Mouse (Mus musculus) liver, postnatal 0 days (tissue): ENCODE results near the gene Hist1h3f. TPM values are rescaled to one million over a fixed set of nuclear protein-coding genes. Genes with fewer than 3 reads are reported as not detected.
"Not testable (repeated sequence)": the region's sequence is repeated elsewhere in the genome, so short reads cannot be mapped to it uniquely, and the experiment has no call there.

ENCODE experiments used
- ATAC-seq: fragments of 200-750 bp; cut with Nextera tagmentation; 2 replicates; pipeline ENCODE4 v1.8.0; 2017; ENCODE audit warnings: mild to moderate bottlenecking, moderate library complexity
- DNase-seq: peaks from one replicate; pipeline ENCODE4 v3.0.0-alpha.2; 2016
- H3K27ac ChIP-seq: fragments of 300-500 bp; sonication (generic); 2 replicates; pipeline ENCODE4 v1.5.1; 2014; ENCODE audit warnings: antibody characterized with exemption, moderate library complexity, mild to moderate bottlenecking, low read depth
- H3K27me3 ChIP-seq: fragments of 300-500 bp; sonication (generic); 2 replicates; pipeline ENCODE4 v1.6.1; 2014; ENCODE audit warnings: low read length, control low read depth, mixed read lengths; ENCODE audit not compliant: insufficient read depth
- H3K36me3 ChIP-seq: fragments of 300-500 bp; sonication (generic); replicated peaks from 2 replicates; pipeline ENCODE4 v1.6.1; 2014; ENCODE audit warnings: mild to moderate bottlenecking, control low read depth, low read length, moderate library complexity, mixed read lengths; ENCODE audit not compliant: insufficient read depth
- H3K4me1 ChIP-seq: fragments of 300-500 bp; sonication (generic); 2 replicates; pipeline ENCODE4 v1.6.1; 2014; ENCODE audit warnings: antibody characterized with exemption, mild to moderate bottlenecking, control low read depth; ENCODE audit not compliant: insufficient read depth
- H3K4me2 ChIP-seq: fragments of 300-500 bp; sonication (generic); 2 replicates; pipeline ENCODE4 v1.6.1; 2014; ENCODE audit warnings: low read depth, mild to moderate bottlenecking, low read length, moderate library complexity, mixed read lengths
- H3K4me3 ChIP-seq: fragments of 300-500 bp; sonication (generic); 2 replicates; pipeline ENCODE4 v1.5.1; 2014; ENCODE audit warnings: low read depth, low read length
- H3K9ac ChIP-seq: fragments of 300-500 bp; sonication (generic); replicated peaks from 2 replicates; pipeline ENCODE4 v1.6.1; 2014; ENCODE audit warnings: mild to moderate bottlenecking, moderate library complexity
- H3K9me3 ChIP-seq: fragments of 300-500 bp; sonication (generic); 2 replicates; pipeline ENCODE4 v1.6.1; 2016; ENCODE audit warnings: mild to moderate bottlenecking, control low read depth, low read length, mixed read lengths
- CTCF ChIP-seq: sonication (generic); IDR thresholded peaks from 2 replicates; pipeline ENCODE4 v1.5.1; 2016; ENCODE audit warnings: antibody characterized with exemption, low read depth
- EP300 ChIP-seq: IDR thresholded peaks from 2 replicates; pipeline ENCODE4 v1.6.1; 2016; ENCODE audit warnings: antibody characterized with exemption, low read depth, mild to moderate bottlenecking
- WGBS: fragments of 180-500 bp; shearing (Covaris S2); extraction: QIAGEN DNeasy Blood & Tissue Kit; methylation state at CpG from one replicate; pipeline ENCODE4 v1.1.7; 2014; ENCODE audit not compliant: insufficient replicate concordance; 5-methylcytosine and 5-hydroxymethylcytosine counted together
- polyA plus RNA-seq: library from polyadenylated mRNA; unstranded; fragments of >200 nt; fragmentation: Nextera tagmentation; extraction: Ambion mirVana; gene quantifications from 2 replicates; pipeline ENCODE4 v1.2.1, GENCODE M21; 2015

Hist1h3f gene
- polyA plus RNA-seq, 1 experiment from 2014 or later = 1.5 TPM

DNA sequence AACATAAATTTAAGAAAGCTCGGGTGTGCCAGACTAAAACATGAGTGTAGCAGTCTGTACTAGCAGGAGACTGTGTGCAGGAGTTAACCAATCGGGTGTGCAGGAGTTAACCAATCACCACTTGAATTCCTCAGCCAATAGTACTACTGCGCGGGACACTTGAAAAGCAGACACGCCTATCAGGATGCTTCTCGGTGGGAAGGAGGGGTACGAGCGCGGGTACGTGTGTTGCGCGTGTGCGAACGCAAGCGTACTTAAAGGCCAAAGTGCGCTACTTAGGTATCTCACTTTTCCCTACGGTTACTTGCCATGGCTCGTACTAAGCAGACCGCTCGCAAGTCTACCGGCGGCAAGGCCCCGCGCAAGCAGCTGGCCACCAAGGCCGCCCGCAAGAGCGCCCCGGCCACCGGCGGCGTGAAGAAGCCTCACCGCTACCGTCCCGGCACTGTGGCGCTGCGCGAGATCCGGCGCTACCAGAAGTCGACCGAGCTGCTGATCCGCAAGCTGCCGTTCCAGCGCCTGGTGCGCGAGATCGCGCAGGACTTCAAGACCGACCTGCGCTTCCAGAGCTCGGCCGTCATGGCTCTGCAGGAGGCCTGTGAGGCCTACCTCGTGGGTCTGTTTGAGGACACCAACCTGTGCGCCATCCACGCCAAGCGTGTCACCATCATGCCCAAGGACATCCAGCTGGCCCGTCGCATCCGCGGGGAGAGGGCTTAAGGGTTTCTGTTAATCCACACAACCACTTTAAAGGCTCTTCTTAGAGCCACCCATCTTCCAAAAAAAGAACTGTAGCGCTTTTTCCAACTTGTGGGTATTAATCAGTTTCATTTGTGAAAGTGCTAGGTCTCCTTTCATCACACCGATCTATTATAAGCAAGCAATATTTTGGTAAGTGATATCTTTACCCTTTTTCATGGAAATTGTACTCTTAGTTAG, 8.4 kb upstream of the Hist1h3f start, which contains the start of gene Hist1h3g:
Gene Hist1h3g, plus strand, starts transcription at position 286 of the 939 bp plus-strand sequence.
- DNase-seq (peak; percentile 91), ATAC-seq (peak; percentile 82)
- H3K4me2 ChIP-seq = peak within 1 kb of the TSS; percentile 80
- peaks cover 18% of the 10 kb centered on the region for H3K4me1 ChIP-seq
- not testable (repeated sequence) for H3K9me3 ChIP-seq, H3K27me3 ChIP-seq, H3K36me3 ChIP-seq
- H3K4me3 ChIP-seq = peak within 1 kb of the TSS; percentile 66
- under 1% methylated on average over 49 of the region's 62 CpGs for WGBS
- TF ChIP-seq EP300 = peak; percentile 25; the same call in 1 of the 2 replicates
- TF ChIP-seq CTCF = peak; percentile 5; the same call in 1 of the 2 replicates
- H3K9ac ChIP-seq = peak within 1 kb of the TSS; percentile 87
- peak within 1 kb of the TSS; percentile 99 for H3K27ac ChIP-seq

DNA sequence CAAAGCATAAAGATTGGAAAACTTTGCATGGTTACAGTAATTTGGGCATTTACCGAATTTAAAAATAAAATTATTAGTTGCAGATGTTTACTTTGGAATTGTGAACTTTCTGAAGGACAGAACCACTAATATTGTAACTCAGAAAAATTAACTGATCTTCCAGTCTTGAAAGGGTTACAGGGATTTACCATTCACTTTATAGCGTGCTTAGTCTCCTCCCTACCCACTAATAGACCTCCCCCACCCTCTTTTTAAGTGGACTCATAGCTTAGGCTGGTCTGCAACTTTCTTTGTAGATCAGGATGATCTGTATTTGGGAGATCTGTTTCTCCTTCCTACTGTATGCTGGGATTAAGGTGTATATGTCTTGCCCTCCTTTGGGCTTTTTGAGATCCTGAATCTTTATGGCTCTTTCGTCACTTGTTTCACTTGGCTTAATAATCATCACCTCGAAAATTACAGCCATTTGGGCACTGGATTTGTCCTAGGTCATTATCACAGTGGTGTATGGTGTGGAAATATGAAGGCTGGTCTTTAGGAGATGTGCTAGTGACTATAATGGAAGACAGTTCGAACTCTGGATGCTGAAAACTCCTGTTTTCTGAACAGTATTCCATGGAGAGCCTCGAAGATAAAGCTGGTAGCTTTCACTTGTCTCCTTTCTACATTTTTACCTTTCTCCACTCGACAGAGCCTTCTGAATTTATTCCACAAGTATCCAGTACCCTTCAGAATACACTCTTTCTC, 7.6 kb upstream of the Hist1h3f start:
- peak overlapping the region; percentile 70 for H3K9ac ChIP-seq
- 17% methylated on average over 7 of the region's 7 CpGs for WGBS
- H3K4me1 ChIP-seq = peaks cover 21% of the 10 kb centered on the region

DNA sequence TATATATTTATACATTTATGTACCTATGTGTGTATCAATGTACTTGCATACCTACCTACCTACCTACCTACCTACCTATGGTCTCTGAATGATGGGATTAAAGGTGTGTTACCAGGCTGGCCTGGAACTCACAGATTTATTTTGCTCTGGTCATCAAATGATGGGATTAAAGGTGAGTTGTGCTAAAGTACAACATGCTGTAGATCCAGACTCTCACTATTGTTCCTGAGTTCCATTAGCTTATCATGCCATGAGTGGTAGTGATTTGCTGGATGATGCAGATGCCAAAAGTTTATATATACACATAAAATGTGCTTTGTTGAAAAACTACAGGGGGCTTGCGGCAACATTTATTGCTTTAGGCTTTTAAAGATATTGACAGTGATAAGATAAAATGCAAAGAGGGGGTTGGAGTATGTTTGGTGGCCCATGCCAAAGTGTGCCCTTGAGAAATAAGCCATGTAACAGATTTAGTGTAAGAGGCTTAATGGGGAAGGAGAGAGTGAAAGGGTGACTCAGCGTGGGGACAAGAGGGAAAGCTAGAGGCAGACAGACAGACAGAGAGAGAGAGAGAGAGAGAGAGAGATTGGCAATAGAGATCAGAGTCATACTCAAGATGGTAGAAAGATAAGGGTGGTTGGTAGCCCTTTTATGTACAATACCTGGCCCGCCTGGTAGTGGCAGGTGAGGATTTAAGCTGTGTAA, 6.7 kb upstream of the Hist1h3f start:
- H3K4me2 ChIP-seq = peak overlapping the region; percentile 80
- ATAC-seq (no peak), DNase-seq (no peak)
- no peaks in the 10 kb centered on the region for H3K27me3 ChIP-seq
- H3K4me1 ChIP-seq = peaks cover 20% of the 10 kb centered on the region
- 71% methylated on average over 3 of the region's 3 CpGs for WGBS
- H3K9ac ChIP-seq = peak overlapping the region; percentile 70
- TF ChIP-seq EP300 = no peak
- no peak for TF ChIP-seq CTCF
- H3K9me3 ChIP-seq = no peaks in the 10 kb centered on the region
- no peaks in the 10 kb centered on the region for H3K36me3 ChIP-seq
- peak overlapping the region; percentile 66 for H3K4me3 ChIP-seq
- H3K27ac ChIP-seq = peak overlapping the region; percentile 99

More for the DNA sequence above, 7.6 kb upstream of the Hist1h3f start:
- Histone ChIP-seq H3K4me3 (peak overlapping the region; percentile 66), H3K27ac (peak overlapping the region; percentile 99), H3K36me3 (no peaks in the 10 kb centered on the region), H3K27me3 (no peaks in the 10 kb centered on the region), H3K9me3 (no peaks in the 10 kb centered on the region), H3K4me2 (peak overlapping the region; percentile 80)
- TF ChIP-seq CTCF (no peak), EP300 (no peak)
- DNase-seq = no peak
- no peak for ATAC-seq

DNA sequence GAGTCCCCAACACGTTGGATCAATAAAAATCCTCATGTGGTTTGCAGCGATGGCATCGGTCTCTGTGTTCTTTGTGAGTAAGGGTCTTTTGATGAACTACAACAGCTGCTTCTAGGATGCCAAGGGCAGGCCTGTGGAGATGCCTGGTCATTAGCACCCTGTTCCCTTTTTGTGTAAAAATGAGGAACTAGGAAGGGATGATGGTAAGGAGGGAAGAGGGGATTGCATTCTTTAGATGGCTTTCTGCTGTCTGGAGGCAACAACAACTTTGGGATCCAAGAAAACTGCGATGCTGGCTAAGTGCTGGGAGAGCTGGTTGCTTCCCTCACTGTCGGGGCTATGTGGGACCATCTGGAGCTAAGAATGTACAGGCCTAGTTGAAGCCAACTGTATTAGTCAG, 5.6 kb upstream of the Hist1h3f start:
- no peak overlapping the region for H3K4me3 ChIP-seq
- WGBS = 70% methylated on average over 5 of the region's 5 CpGs
- no peak for ATAC-seq
- H3K27me3 ChIP-seq = no peaks in the 10 kb centered on the region
- DNase-seq = no peak
- no peak overlapping the region for H3K9ac ChIP-seq
- H3K36me3 ChIP-seq = no peaks in the 10 kb centered on the region
- H3K9me3 ChIP-seq = no peaks in the 10 kb centered on the region
- no peak overlapping the region for H3K4me2 ChIP-seq
- TF ChIP-seq EP300 (no peak), CTCF (no peak)
- peak overlapping the region; percentile 53 for H3K27ac ChIP-seq
- H3K4me1 ChIP-seq = peaks cover 12% of the 10 kb centered on the region; the same call in 1 of the 2 replicates

DNA sequence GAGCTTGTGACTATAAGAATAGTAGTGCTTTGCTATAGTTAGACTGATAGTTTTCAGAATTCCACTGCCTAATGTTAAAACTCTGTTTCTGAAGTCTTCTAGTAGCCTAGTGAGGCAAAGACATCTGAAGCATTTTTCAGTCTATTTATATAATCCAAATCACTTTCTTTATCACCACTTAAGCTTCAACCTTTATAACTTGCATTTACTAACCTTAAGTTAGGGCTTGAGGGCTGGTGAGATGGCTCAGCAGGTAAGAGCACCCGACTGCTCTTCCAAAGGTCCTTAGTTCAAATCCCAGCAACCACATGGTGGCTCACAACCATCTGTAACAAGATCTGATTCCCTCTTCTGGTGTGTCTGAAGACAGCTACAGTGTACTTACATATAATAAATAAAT, 4.0 kb upstream of the Hist1h3f start:
- not testable (repeated sequence) for H3K4me3 ChIP-seq, H3K9me3 ChIP-seq, H3K4me2 ChIP-seq, H3K27ac ChIP-seq, H3K9ac ChIP-seq, H3K4me1 ChIP-seq, DNase-seq, ATAC-seq, H3K36me3 ChIP-seq, H3K27me3 ChIP-seq
- WGBS = 67% methylated on average over 1 of the region's 1 CpGs
